Mouse (Mus musculus): ENCODE results near the gene 1700042G07Rik. TPM values are rescaled to one million over a fixed set of nuclear protein-coding genes. Genes with fewer than 3 reads are reported as not detected.

1700042G07Rik gene
- polyA plus RNA-seq, 1 experiment from 2014 or later, result not detected

DNA sequence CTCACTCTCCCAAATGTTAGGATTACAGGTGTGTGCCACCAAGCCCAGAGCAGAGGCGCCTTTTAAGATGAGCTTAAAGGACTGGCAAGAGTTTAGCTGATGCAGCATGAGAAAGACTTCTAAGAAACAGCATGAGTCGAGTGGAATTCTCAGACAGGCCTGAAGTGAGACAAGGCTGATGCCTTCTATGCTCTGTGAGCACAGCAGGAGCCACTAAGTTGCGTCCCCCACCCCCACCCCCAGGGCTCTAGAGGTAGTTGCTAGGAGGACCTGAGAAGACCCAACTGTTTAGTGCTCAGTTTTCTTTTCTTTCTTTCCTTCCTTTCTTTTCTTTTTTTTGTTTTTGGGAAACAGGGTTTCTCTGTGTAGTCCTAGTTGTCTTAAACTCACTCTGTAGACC lies 8.9 kb downstream of the 1700042G07Rik start:
- Histone ChIP-seq H3K36me3 (ENCODE audit: control insufficient read depth, insufficient read depth, low read length) (no peaks in the 10 kb centered on the region), H3K27me3 (ENCODE audit: control insufficient read depth, insufficient read depth, low read length) (no peaks in the 10 kb centered on the region), H3K27ac (ENCODE audit: low read depth, low read length) (no peak overlapping the region), H3K4me3 (ENCODE audit: low read depth, low read length) (no peak overlapping the region), H3K9me3 (ENCODE audit: control insufficient read depth, low read length) (no peaks in the 10 kb centered on the region), H3K4me2 (replicated peaks; ENCODE audit: low read depth, low read length) (no peak overlapping the region), H3K9ac (ENCODE audit: low read depth, low read length) (no peak overlapping the region), H3K4me1 (replicated peaks; ENCODE audit: control insufficient read depth, insufficient read depth, low read length) (peaks cover 6% of the 10 kb centered on the region; the same call in 1 of the 2 replicates)
- ATAC-seq (ENCODE audit: low FRiP score) (no peak), DNase-seq (ENCODE audit: low spot score) (no peak)
- WGBS, result 25% methylated on average over 3 of the region's 3 CpGs

DNA sequence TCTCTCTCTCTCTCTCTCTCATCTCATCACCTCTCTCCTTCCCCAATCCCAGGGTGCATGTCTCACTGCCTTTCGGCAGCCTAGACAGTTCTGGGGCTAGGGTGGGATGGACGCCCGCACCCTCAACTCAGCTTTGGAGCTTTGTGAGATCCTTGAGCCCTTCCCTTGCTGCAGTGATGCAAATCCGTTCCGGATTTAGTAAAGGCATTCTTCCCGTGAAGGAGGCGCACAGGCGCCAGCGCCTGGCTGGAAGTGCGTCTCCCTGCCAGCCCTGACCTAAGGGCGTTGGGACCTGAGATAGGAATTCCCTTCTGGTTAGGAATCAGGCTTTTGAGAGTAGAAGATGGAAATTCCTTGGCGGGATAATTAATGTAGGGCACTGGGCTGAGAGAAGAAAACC lies 9.6 kb downstream of the 1700042G07Rik start:
- H3K4me2 ChIP-seq (replicated peaks; ENCODE audit: low read depth, low read length), result peak overlapping the region; percentile 12
- no peak for ATAC-seq (ENCODE audit: low FRiP score)
- no peak overlapping the region for H3K9ac ChIP-seq (ENCODE audit: low read depth, low read length)
- no peaks in the 10 kb centered on the region for H3K9me3 ChIP-seq (ENCODE audit: control insufficient read depth, low read length)
- no peak overlapping the region for H3K4me3 ChIP-seq (ENCODE audit: low read depth, low read length)
- H3K27me3 ChIP-seq (ENCODE audit: control insufficient read depth, insufficient read depth, low read length), result no peaks in the 10 kb centered on the region
- WGBS, result 9% methylated on average over 12 of the region's 12 CpGs
- DNase-seq (ENCODE audit: low spot score), result peak; percentile 31
- H3K36me3 ChIP-seq (ENCODE audit: control insufficient read depth, insufficient read depth, low read length), result no peaks in the 10 kb centered on the region
- no peak overlapping the region for H3K27ac ChIP-seq (ENCODE audit: low read depth, low read length)
- peaks cover 4% of the 10 kb centered on the region; the same call in 1 of the 2 replicates for H3K4me1 ChIP-seq (replicated peaks; ENCODE audit: control insufficient read depth, insufficient read depth, low read length)

DNA sequence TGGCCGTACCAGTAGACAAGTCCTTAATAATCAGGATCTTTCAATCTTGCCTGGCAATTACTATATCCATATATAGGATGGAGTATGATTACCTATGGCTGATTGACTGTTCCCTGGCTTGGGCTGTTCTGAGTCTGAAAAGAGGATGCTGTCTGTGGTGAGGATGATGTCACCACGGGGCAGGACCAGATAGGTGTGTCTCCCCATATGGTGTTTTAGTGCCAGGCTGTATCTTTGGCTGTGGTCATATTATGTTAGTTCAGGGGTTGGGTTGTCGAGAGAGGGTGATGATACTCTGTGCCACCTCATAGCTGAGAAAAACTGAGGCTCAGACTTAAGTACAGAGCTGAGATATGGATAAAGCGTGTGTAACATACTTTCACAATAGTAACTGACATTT lies 11.9 kb downstream of the 1700042G07Rik start:
- peaks cover 4% of the 10 kb centered on the region; the same call in 1 of the 2 replicates for H3K4me1 ChIP-seq (replicated peaks; ENCODE audit: control insufficient read depth, insufficient read depth, low read length)
- no peak overlapping the region for H3K9ac ChIP-seq (ENCODE audit: low read depth, low read length)
- WGBS, result 92% methylated on average over 4 of the region's 4 CpGs

DNA sequence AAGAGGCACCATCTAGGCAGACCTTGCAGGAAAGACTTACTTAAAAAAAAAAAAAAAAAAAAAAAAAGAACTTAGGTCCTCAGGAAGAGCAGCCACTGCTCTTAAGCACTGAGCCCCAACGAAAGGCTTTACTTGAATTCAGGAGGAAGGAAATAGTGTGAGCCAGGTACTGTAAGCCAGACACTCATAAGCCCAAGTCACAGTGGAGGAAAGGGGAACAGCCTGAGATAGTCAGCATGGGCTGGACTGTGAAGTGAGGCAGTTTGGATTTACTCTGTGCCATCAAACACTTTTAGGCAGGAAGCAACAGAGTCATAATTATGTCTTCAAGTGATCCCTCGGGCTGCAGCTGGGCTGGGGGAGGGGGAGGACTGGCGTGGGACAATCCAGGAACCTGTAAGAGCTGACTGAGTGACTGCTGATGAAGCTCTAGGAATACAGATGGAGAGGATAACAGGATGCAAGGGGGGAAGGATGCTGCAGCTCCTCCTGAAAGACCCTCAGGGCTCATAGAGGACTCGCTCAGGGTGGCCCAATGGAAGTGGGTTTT lies 19.2 kb downstream of the 1700042G07Rik start:
- Histone ChIP-seq H3K36me3 (ENCODE audit: control insufficient read depth, insufficient read depth, low read length) (no peaks in the 10 kb centered on the region), H3K4me1 (replicated peaks; ENCODE audit: control insufficient read depth, insufficient read depth, low read length) (no peaks in the 10 kb centered on the region), H3K9ac (ENCODE audit: low read depth, low read length) (no peak overlapping the region), H3K27ac (ENCODE audit: low read depth, low read length) (no peak overlapping the region), H3K27me3 (ENCODE audit: control insufficient read depth, insufficient read depth, low read length) (no peaks in the 10 kb centered on the region), H3K4me2 (replicated peaks; ENCODE audit: low read depth, low read length) (no peak overlapping the region), H3K9me3 (ENCODE audit: control insufficient read depth, low read length) (no peaks in the 10 kb centered on the region), H3K4me3 (ENCODE audit: low read depth, low read length) (no peak overlapping the region)
- WGBS, result 69% methylated on average over 4 of the region's 4 CpGs
- DNase-seq (ENCODE audit: low spot score) (no peak), ATAC-seq (ENCODE audit: low FRiP score) (no peak)

More for the DNA sequence above, 11.9 kb downstream of the 1700042G07Rik start:
- DNase-seq (ENCODE audit: low spot score), result no peak
- no peak overlapping the region for H3K4me2 ChIP-seq (replicated peaks; ENCODE audit: low read depth, low read length)
- no peak overlapping the region for H3K4me3 ChIP-seq (ENCODE audit: low read depth, low read length)
- no peak for ATAC-seq (ENCODE audit: low FRiP score)
- H3K27ac ChIP-seq (ENCODE audit: low read depth, low read length), result no peak overlapping the region
- no peaks in the 10 kb centered on the region for H3K27me3 ChIP-seq (ENCODE audit: control insufficient read depth, insufficient read depth, low read length)
- H3K9me3 ChIP-seq (ENCODE audit: control insufficient read depth, low read length), result no peaks in the 10 kb centered on the region
- H3K36me3 ChIP-seq (ENCODE audit: control insufficient read depth, insufficient read depth, low read length), result no peaks in the 10 kb centered on the region

DNA sequence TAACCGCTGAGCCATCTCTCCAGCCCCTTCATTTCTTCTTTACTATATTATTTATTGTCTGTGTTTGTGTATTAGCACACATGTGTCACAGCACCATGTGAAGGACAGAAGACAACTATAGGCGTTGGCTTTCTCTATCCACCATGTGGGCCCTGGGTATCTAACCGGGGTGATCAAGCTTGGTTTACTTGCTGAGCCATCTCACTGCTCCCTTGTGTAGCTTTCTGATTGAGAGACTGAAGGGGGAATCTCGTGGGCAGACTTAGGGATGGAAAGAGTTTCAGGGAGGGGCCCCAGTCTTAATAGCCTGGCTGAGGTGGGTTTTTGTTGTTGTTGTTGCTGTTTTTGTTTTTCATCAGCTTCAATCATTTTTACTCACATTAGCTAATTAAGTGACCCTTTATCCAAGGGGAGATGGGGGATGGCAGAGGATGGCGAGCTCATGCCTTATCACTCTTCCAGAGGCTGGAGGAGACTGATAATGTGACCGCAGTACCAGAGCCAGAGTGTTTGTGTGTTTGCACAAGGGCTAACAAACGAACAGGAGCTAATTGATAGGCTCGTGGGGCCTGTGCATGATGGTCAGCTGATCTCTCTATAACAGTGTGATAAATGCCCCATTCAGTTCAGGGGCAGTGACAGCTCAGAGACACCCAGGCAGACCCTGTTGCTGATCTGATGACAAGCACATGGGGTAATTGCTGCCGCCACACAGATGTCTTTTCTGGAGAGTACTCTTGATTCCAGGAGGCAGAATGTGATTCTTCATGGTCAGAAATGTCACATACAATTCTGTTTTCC lies 20.6 kb downstream of the 1700042G07Rik start:
- Histone ChIP-seq H3K9ac (ENCODE audit: low read depth, low read length) (no peak overlapping the region), H3K4me1 (replicated peaks; ENCODE audit: control insufficient read depth, insufficient read depth, low read length) (no peaks in the 10 kb centered on the region), H3K27ac (ENCODE audit: low read depth, low read length) (no peak overlapping the region), H3K4me3 (ENCODE audit: low read depth, low read length) (no peak overlapping the region), H3K27me3 (ENCODE audit: control insufficient read depth, insufficient read depth, low read length) (no peaks in the 10 kb centered on the region), H3K36me3 (ENCODE audit: control insufficient read depth, insufficient read depth, low read length) (no peaks in the 10 kb centered on the region), H3K9me3 (ENCODE audit: control insufficient read depth, low read length) (no peaks in the 10 kb centered on the region), H3K4me2 (replicated peaks; ENCODE audit: low read depth, low read length) (no peak overlapping the region)
- 73% methylated on average over 9 of the region's 9 CpGs for WGBS
- DNase-seq (ENCODE audit: low spot score) (no peak), ATAC-seq (ENCODE audit: low FRiP score) (no peak)

DNA sequence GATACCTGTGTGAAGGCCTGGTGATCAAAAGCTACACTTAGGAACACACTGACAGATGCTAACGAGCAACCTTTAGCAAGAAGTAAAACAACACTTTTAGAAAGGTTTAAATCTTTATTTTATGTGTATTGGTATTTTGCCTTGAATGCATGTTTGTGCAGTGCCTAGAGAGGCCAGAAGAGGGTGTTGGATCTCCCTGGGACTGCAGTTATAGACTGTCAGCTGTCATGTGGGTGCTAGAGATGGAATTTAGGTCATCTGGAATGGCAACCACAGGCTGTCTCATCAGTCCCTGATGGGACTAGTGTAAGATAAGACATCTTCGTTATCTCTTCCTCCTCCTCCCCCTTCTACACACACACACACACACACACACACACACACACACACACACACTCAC lies 25.2 kb downstream of the 1700042G07Rik start:
- no peaks in the 10 kb centered on the region for H3K9me3 ChIP-seq (ENCODE audit: control insufficient read depth, low read length)
- no peak overlapping the region for H3K27ac ChIP-seq (ENCODE audit: low read depth, low read length)
- DNase-seq (ENCODE audit: low spot score) (no peak), ATAC-seq (ENCODE audit: low FRiP score) (no peak)
- H3K36me3 ChIP-seq (ENCODE audit: control insufficient read depth, insufficient read depth, low read length), result no peaks in the 10 kb centered on the region
- H3K4me3 ChIP-seq (ENCODE audit: low read depth, low read length), result no peak overlapping the region
- H3K4me1 ChIP-seq (replicated peaks; ENCODE audit: control insufficient read depth, insufficient read depth, low read length), result no peaks in the 10 kb centered on the region
- H3K9ac ChIP-seq (ENCODE audit: low read depth, low read length), result no peak overlapping the region
- WGBS, result 87% methylated on average over 2 of the region's 2 CpGs
- no peak overlapping the region for H3K4me2 ChIP-seq (replicated peaks; ENCODE audit: low read depth, low read length)
- H3K27me3 ChIP-seq (ENCODE audit: control insufficient read depth, insufficient read depth, low read length), result no peaks in the 10 kb centered on the region

DNA sequence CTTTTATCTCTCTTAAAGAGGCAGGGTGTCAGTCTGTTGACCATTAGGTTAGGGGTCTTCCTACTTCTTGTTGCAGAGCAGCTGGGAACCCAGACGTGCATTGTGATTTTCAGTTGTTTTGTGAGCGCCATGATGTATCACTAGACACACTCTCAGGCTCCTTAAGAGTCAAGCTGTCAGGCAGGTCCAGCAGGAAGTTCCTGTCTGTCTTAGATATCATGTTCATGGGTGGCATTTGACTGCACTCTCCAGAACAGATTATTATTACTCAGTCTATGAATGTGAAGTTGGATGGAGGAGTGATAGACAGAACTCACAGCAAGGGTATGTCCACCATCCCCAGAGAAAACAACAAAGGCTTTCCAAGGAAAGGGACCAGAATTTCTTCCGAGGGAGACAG lies 31.2 kb downstream of the 1700042G07Rik start:
- no peak overlapping the region for H3K4me3 ChIP-seq (ENCODE audit: low read depth, low read length)
- H3K36me3 ChIP-seq (ENCODE audit: control insufficient read depth, insufficient read depth, low read length), result no peaks in the 10 kb centered on the region
- no peak for ATAC-seq (ENCODE audit: low FRiP score)
- no peaks in the 10 kb centered on the region for H3K4me1 ChIP-seq (replicated peaks; ENCODE audit: control insufficient read depth, insufficient read depth, low read length)
- DNase-seq (ENCODE audit: low spot score), result no peak
- no peak overlapping the region for H3K9ac ChIP-seq (ENCODE audit: low read depth, low read length)
- 69% methylated on average over 3 of the region's 3 CpGs for WGBS
- no peak overlapping the region for H3K4me2 ChIP-seq (replicated peaks; ENCODE audit: low read depth, low read length)
- no peaks in the 10 kb centered on the region for H3K9me3 ChIP-seq (ENCODE audit: control insufficient read depth, low read length)
- no peaks in the 10 kb centered on the region for H3K27me3 ChIP-seq (ENCODE audit: control insufficient read depth, insufficient read depth, low read length)
- H3K27ac ChIP-seq (ENCODE audit: low read depth, low read length), result no peak overlapping the region

DNA sequence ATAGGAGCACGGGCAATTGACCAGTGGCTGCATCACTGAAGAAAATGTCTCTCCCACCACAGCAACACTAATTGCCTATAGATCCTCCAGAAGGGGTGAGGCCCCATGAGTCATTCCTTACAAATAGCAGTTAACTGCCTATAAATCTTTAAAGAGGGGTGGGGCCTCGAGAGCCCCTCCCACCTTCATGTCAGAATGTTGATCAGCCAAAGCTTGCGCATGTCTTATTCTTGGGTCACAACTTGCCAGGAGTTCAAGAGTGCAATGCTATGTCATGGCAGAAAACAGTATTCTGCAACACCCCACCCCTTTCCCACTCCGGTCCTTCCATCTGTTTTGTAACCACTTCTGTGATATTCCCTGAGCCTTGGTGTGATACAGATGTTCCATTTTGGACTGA lies 33.4 kb downstream of the 1700042G07Rik start:
- ATAC-seq (ENCODE audit: low FRiP score) (no peak), DNase-seq (ENCODE audit: low spot score) (no peak)
- no peak overlapping the region for H3K4me3 ChIP-seq (ENCODE audit: low read depth, low read length)
- H3K9me3 ChIP-seq (ENCODE audit: control insufficient read depth, low read length), result no peaks in the 10 kb centered on the region
- H3K4me2 ChIP-seq (replicated peaks; ENCODE audit: low read depth, low read length), result no peak overlapping the region
- no peaks in the 10 kb centered on the region for H3K27me3 ChIP-seq (ENCODE audit: control insufficient read depth, insufficient read depth, low read length)
- no peak overlapping the region for H3K27ac ChIP-seq (ENCODE audit: low read depth, low read length)
- no peaks in the 10 kb centered on the region for H3K4me1 ChIP-seq (replicated peaks; ENCODE audit: control insufficient read depth, insufficient read depth, low read length)
- WGBS, result 86% methylated on average over 4 of the region's 4 CpGs
- no peaks in the 10 kb centered on the region for H3K36me3 ChIP-seq (ENCODE audit: control insufficient read depth, insufficient read depth, low read length)
- no peak overlapping the region for H3K9ac ChIP-seq (ENCODE audit: low read depth, low read length)

DNA sequence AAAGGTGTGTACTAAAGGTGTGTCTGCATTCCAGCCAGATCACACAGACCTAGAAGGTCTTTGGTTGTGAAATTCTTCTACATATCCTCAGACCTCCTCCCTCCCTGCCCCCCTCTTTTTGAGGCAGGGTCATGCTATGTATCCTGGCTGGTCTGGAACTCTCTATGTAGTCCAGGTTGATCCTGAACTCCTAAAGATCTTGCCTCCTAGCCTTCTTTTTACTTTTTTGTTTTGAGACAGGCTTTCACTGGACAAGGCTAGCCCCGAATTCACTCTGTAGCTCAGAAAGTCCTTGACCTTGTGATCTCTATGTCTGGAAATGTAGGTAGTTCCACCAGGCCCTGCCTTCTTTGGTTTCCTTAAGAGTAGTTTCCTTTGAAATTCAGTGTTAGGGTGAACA lies 35.7 kb downstream of the 1700042G07Rik start:
- Histone ChIP-seq H3K9me3 (ENCODE audit: control insufficient read depth, low read length) (no peaks in the 10 kb centered on the region), H3K27me3 (ENCODE audit: control insufficient read depth, insufficient read depth, low read length) (no peaks in the 10 kb centered on the region), H3K9ac (ENCODE audit: low read depth, low read length) (no peak overlapping the region), H3K27ac (ENCODE audit: low read depth, low read length) (no peak overlapping the region), H3K4me2 (replicated peaks; ENCODE audit: low read depth, low read length) (no peak overlapping the region), H3K4me3 (ENCODE audit: low read depth, low read length) (no peak overlapping the region), H3K4me1 (replicated peaks; ENCODE audit: control insufficient read depth, insufficient read depth, low read length) (no peaks in the 10 kb centered on the region), H3K36me3 (ENCODE audit: control insufficient read depth, insufficient read depth, low read length) (no peaks in the 10 kb centered on the region)
- 85% methylated on average over 1 of the region's 1 CpGs for WGBS
- ATAC-seq (ENCODE audit: low FRiP score) (no peak), DNase-seq (ENCODE audit: low spot score) (no peak)

All from hindbrain, embryonic 11.5 days (tissue).